Mouse (Mus musculus): ENCODE data around the gene Disp1.

The Disp1 gene

DNA sequence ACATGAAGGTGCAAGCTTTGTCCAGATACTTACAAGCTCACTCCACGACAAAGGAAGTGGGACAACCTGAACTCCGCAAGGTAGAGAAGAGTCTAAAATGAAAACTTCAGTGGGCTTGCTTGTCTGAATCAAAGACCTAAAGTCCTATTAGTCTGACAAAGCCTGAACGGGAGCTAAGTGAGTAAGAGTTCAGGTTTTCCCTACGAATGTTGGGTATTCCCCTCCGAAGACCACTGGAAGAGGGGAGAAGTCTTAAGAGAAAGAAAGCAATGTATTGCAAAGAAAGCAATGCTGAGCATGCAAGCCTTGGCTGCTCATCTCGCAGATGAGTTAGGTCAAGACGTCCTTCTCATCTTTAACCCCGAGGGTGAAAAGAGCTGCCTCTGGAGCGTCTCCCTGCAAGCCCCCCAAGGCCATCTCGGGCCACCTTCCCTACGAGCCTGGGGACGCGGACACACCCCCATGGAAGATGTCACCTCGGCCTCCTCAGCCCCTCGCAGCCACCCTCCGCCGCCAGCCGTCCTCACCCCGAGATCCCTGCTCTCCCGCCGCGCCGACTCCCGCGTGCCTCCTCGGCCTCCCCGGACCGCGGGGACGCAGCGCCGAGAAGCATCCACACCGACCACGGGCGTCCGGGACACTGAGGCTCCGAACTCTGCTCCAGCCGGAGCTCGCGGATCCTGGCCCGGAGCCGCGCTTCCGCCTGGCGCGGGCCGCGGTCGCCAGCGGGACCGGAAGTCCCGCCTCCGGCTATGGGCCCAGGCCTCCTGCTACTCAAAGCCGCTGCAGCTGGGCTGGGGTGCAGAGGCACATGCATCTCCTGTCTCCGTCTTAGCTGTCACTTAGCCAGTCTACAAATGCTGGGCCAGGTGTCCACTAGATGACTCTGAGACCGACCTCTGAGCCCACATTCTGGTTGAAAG is at the start of gene Disp1:
TSS of gene Disp1 (minus strand) at position 727 of the 923 bp plus-strand sequence.
- peak; percentile 42 to 49 for DNase-seq (ENCODE audit: low spot score in 2 of 2)

DNA sequence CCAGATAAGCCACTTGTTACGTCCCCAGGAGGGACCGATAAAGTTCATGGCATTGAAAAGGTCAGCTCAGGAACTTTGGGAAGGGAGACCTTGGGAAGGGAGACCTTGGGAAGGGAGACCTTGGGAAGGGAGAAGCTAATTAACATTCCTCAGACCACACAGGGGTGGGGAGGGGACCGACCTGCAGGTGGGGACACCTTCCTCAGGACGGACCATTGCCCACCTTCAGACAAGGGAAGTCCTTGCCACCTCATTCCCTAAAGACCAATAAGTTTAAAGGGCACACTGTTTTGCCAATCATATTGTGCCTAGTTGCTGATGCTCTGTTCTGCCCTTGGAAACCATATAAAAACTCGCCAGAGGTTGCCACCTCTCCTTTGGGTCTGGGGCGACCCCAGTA is 46.3 kb upstream of the Disp1 start:
- no peak for DNase-seq (ENCODE audit: low spot score in 2 of 2)

DNA sequence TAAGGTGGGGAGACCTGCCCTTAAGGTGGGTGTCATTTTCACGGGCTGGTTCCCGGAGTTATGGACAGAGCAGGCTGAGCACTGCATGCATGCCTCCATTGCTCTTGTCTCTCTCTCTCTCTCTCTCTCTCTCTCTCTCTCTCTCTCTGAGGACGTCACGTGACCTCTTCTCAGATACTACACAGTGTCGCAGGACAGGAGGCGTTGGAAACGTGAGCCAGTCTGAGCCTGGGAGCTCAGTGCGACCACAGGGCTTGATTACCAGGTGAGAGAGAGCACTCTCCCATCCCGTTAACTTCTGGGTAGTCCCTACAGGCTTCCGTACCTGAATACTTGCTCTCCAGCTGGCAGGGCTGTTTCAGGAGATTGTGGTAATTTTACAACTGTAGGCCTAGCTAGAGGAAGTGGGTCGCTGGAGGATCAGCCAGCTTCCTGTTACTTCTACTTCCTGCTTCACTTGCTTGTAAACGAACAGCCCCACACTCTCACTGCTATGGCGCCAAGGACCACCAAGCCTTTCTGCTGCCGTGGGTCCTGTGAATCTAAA is 44.7 kb upstream of the Disp1 start:
- DNase-seq (ENCODE audit: low spot score in 2 of 2) = no peak

DNA sequence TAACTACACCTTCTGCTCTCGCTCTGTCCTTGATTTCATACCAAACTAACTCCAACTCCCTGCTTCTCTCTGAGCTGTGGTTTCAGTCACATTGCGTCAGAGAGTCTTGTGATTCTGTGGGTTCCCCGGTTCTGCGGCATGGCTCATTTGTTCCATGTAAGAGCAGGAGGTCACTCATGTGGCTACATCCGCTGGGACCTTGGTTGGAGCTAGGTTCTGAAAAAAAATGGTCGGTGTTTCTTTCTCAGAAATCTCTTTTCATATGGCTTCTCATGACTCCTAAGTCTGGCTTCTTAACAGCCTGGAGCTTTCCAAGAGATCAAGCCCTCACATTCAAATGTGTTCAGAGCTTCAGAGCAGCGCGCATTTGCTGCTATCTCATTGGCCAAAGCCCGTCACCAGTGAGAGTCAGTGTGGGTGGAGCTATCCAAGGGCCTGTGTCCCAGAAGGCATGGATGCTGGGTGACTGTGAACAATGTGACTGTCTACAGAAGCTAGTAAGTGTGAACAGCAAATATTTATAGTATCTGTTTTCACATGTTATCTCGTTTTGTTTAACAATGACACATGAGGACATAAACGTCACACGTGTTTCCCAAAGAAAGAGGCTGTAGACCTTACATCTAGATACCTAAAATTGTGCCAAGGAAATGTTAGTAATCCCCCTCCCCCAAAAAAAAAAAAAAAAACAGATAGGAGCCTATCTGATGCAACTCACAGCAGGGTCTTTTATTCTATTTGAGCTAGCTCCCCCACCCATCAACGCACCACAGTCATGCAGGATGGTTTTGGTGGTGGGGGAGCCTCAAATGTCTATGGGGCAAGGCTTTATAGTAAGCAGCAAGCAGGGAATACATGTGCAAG is 43.1 kb upstream of the Disp1 start:
- DNase-seq (ENCODE audit: low spot score in 2 of 2) = no peak

DNA sequence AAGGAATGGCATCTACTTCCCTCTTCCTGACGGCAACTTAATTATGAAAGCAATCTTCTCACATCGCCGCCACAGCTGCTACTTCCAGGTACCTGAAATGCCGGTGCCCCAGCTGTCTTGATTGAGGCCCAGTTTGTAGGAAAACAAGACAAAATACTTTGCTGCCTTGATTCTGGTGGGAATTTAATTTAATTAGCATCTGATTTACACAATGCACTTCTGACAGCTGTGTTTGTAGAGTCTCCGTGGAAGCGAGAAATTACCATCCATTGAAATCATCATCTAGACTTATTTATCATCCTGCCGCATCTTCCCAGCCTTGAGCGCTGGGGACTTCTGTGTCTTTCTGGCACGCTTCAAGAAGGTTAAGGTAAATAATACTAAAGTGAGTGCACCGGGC is 31.3 kb upstream of the Disp1 start:
- DNase-seq (ENCODE audit: low spot score in 2 of 2) = no peak

- DNase-seq (ENCODE audit: low spot score in 2 of 2) = no peak
Measured at GRCm38 (mm10) chr1:183251818-183252217, 30.5 kb upstream of the Disp1 start.

DNA sequence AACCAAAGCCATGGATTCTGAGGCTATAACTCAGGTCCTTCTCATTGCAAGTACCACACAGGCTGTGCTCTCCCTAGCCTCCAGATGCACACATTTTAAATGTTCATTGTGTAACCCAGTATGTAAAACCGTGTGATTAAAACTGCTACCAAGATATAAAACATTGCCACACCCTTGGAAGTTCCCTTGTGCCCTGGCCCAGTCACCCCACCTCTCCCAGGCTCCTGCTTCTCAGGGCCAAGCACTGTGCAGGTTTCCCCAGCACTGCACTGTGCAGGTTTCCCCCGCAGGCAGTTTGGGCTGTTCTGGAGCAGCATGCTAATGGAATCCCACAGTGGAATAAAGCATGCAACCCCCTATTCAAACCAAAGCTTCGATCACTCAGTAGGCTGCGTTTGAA is 29.3 kb upstream of the Disp1 start:
- no peak for DNase-seq (ENCODE audit: low spot score in 2 of 2)

DNA sequence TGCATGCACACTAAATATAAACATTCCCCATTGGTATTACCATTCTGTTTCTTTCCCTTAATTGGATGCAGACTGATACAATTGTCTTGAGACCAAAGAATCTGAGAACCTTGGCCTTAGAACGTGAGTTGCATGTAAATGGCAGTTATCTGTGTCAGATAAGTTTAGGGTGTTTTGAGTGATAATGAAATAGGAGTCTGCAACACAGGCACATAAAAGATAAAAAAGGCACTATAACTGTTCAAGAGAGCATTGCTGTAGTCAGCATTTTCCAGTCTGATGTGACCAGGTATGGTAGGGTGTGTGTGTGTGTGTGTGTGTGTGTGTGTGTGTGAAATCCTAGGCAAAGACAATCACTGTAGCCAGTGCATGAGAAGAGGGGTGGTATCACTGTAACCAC is 26.8 kb upstream of the Disp1 start:
- no peak for DNase-seq (ENCODE audit: low spot score in 2 of 2)

DNA sequence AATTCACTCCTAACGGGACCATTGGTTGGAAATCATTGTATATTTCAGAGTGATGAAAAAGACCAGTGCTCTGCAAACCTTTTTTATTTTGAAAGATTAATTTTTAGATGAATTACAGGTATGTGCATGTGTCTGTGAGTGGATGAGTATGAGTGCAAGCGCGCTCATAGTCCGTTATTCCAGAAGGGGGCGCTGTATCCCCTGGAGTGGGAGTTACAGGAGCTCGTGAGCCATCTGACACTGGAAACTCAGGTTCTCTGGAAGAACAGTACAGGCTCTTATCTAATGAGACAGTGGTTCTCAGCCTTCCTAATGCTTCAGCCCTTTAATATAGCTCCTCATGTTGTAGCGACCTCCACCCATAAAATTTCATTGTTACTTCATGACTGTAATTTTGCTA is 22.0 kb upstream of the Disp1 start:
- DNase-seq (ENCODE audit: low spot score in 2 of 2) = no peak

DNA sequence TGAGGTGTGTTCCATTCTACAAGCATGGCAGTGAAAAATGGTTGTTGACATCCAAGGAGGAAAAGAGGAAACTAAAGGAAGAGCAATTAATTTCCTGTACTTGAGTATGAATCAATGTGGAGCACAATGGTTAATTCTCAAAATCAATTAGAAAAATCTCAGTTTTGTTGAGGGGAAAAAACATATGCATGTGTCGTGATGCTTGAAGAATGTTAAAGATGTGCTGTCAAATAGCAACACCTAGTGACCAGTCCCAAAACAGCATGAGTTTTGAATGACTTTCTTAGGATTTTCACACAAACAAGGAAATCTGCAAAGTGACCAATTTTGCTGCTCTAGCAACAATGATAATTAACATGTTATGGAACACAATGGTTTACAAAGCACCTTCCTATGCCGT is 16.6 kb upstream of the Disp1 start:
- no peak for DNase-seq (ENCODE audit: low spot score in 2 of 2)

- DNase-seq (ENCODE audit: low spot score in 2 of 2) = no peak
Measured at GRCm38 (mm10) chr1:183236460-183236859, 15.1 kb upstream of the Disp1 start.

DNA sequence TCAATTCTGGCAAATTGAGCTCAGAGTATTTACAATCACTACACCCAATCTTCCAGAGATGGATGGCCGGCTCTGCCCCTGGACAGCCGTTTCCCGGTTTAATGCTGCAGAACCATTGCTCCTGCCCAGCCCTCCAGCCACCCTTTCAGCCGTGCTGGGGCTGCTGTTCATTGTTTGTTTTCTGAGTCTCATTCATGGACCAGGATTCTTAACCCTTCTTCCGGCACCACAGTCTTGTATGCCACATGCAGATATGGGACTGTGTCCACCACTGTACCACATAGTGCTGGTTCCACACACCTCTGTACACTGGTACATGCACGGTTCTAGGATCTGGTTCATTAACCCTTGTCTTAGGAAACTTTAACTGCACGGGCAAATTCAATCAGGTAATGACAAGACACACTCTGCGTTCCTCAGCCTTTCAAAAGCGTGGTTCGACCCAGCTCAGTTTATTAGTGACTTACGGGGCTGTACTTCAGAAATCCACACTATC is 12.4 kb upstream of the Disp1 start:
- DNase-seq (ENCODE audit: low spot score in 2 of 2) = no peak

- DNase-seq (ENCODE audit: low spot score in 2 of 2) = no peak
Measured at GRCm38 (mm10) chr1:183232985-183233678, 11.8 kb upstream of the Disp1 start.

DNA sequence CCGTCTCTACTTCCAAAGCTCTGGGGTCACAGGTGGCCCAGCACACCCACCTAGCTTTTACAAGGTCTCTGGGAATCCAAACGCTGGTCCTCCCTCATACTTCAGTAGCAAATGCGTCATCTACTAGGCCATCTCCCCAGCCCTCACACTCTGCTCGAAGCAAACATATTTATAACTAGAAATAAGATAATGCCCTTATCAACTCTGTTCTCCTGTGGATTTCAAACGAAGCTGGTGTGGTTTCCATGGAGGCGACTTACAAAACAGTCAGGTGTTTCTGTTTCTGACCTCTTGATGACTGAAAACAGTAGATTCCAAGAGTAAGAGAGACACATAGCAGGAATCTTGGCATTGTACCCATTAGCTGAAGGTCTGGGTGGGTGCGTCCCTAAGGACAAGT is 6.1 kb upstream of the Disp1 start:
- DNase-seq (ENCODE audit: low spot score in 2 of 2) = no peak

- no peak for DNase-seq (ENCODE audit: low spot score in 2 of 2)
Measured at GRCm38 (mm10) chr1:183219021-183219420, 2.3 kb downstream of the Disp1 start.

- no peak for DNase-seq (ENCODE audit: low spot score in 2 of 2)
Measured at GRCm38 (mm10) chr1:183216691-183217090, 4.6 kb downstream of the Disp1 start.

DNA sequence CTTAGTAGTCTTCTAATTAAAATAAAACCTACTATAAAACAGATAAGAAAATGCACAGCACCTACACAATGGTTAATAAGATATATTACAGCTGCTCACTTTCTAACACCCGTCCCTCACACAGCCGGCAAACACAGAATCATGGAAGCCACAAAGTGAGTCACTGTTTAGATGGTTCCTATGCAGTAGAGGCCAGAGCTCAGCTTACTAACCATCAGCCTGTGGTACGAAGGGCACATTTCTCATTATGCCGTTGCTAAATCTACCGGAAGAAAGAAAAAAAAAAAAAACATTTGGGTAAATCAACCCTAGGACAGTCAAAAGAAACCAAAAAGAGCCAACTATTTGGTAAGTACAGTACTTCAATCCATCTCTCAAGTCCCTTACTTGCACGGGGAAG is 5.6 kb downstream of the Disp1 start:
- DNase-seq (ENCODE audit: low spot score in 2 of 2) = no peak

GRCm38 (mm10) chr1:183213850-183214249 is 7.5 kb downstream of the Disp1 start:
- DNase-seq (ENCODE audit: low spot score in 2 of 2) = no peak

- DNase-seq (ENCODE audit: low spot score in 2 of 2) = no peak
Measured at GRCm38 (mm10) chr1:183212757-183213211, 8.5 kb downstream of the Disp1 start.

DNA sequence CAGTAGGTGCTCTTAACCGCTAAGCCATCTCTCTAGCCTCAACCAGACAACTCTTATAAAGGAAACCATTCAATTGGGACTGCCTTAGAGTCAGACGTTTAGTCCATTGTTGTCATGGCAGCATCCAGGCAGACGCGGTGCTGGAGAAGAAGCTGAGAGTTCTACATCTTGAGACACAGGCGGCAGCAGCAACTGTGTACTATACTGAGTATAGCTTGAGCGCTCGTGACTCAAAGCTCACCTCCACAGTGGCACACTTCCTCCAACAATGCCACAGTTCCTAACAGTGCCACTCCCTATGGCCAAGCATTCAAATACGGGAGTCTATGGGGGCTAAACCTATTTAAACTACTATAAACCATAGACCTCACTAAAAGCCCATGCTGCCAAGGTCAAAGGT is 11.2 kb downstream of the Disp1 start:
- DNase-seq (ENCODE audit: low spot score in 2 of 2) = no peak

DNA sequence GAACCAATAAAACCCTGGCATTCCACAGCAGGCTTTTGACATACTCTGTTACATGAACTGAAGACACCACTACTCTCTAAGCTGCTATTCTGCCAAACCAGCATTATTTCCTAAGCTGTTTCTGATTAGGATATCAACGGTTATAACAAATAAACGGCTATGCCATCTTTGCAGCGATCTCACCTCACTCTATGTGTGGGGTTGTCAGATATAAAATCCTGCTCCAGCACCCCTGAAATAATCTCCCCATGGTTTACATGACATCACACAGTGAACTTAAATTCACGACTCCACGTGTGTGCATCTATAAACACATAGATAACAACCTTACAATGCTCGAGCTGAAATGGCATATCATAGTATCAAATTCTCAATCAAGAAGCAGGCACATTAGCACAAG is 13.7 kb downstream of the Disp1 start:
- DNase-seq (ENCODE audit: low spot score in 2 of 2) = no peak

- no peak for DNase-seq (ENCODE audit: low spot score in 2 of 2)
Measured at GRCm38 (mm10) chr1:183207141-183207540, 14.2 kb downstream of the Disp1 start.
